Mouse (Mus musculus) liver, embryonic 14 days (tissue): ENCODE results near the gene Abcf3. TPM values are rescaled to one million over a fixed set of nuclear protein-coding genes. Genes with fewer than 3 reads are reported as not detected.

Source experiments
- polyA plus RNA-seq: library from polyadenylated mRNA; depleted of rRNA; stranded (reverse); fragments of >200 nt; gene quantifications from 2 replicates; pipeline ENCODE4 v1.2.3, GENCODE M21; 2012; rRNA removed

The Abcf3 gene
- polyA plus RNA-seq = 14.6 and 15.9 TPM in 2 replicates

DNA sequence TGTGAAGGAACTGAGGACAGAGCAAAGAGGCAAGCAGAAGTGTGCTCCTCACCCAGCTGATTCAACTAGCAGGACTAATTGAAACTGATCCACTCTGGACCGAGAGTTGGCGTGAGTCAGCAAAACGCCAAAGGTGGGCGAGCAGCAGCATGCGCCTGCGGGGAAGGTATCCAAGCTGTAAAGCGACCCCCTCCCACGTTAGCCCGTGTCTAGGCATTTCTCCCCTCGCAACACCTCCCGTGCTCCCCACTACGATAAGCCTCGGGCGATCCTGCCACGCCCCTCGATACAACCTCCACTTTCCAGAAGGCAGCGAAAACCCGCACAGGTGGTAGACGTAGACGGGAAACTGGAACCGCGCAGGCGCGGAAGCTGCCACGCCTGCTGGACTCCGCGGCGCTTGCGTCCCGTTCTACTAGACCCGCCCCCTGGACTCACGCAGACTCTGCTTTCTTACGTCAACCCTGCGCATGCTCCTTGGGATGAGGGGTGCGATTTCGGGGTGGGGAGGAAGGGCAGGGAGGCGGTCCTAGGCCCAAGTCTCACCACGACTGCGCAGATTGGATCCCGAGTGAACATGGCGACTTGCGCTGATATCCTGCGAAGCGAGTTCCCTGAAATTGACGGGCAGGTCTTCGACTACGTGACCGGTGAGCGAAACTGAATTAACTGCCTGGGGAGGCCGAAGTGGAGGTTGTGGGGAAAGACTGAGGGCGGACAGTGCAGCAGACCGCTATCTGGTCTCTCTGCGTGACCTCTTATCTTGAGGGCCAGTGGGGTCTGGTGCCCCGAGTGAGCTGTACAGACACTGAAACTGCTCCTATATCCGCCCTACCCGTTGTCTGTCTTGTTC is at the start of gene Abcf3:
Gene Abcf3 (plus strand): TSS at position 482 of the 853 bp plus-strand sequence.

DNA sequence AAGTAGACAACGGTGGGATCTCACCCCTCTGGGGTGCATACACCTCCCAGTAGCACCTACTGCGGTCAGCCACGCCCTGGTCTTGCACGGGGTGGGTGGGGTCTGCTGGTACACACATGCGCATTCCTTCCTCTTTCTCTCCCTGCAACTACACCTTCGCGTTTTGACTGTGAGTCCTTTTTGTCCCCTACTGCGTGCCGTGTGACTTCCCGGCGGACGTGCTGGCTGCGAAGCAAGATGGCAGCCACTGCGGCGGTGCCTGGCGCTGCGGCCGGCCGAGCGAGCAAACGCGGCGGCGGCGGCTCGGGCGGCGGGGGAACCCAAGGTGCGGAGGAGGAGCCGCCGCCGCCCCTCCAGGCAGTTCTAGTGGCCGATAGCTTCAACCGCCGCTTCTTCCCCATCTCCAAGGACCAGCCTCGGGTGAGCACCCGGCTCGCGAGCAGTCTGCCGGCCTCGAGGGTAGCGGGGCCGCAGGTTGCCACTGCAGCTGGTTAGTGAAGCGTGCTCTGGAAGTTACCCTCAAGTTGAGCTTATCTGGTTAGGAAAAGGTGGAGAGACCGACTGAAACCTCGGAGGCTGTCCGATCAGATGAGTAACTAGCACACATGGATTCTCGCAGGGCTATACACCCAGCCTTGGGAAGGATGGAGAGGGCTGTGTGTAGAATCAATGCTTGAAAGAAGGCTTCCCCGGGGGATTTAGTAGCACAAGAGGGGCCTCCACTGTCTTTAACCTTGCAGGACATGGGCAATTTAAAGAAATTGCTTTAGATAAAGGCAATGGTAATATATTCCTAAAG is 49.5 kb upstream of the Abcf3 start, which contains the start of gene Eif2b5:
Gene Eif2b5 (plus strand): TSS at position 141 of the 799 bp plus-strand sequence.

DNA sequence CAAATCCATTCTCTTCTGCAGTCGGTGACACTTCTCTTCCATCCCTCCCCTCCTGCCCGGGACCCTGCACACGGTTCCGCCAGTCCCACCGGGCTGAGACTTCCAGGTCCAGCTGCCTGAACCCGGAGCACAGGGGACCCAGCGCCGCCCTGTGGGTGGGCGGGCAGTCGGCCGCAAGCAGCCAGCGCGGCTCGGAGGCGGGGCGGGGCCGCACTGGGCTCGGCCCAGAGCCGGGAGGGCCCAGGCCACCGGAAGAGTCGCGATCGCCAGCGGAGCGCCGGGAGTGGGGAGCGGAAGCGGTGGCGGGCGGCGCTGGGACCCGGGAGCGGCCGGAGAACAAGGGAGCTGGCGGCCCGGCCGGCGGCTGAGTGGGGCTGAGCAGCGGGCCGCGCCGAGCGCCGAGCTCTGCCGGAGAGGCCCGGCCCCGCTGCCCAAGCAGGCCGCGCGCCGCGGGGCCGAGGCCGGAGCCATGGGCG is 31.6 kb upstream of the Abcf3 start, which contains the start of gene Dvl3:
Gene Dvl3 (plus strand): TSS at position 257 of the 476 bp plus-strand sequence.

DNA sequence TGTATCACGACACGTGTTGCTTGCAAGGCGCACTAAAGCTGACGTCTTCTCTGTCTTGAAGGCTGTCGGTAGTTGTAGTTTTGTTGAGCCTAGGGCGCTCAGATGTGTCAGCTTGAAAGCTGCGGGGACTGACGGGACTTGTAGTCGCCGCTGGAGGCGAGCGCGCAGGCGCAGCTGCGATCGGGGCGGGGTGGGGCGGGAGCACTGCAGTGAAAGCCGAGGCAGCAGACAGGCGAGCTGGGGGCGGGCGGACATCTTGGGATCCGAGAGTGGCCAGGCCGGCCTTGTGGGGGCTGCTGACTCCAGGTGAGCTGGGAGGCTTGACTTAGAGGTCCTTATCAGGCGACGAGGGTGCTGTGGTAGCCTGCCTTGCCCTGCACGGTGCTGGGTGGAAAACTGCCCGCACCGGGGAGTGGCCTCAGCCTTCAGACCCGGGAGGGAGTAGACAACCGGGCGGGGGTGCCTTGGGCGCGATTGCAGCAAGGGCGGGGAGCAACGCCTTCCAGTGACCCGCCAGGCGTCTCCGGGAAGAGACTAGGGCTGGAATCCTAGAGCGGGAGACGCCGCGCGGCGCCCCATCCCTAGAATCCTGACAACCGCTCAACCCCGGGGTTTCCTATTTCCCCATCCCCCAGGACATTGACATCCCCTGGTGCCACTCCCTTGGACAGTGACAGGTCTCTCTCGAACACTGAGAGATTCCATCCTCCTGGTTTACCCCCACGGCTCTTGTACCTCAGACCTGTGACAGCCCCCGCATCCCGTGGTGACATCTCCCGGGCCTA is 12.9 kb upstream of the Abcf3 start, which contains the start of gene Ap2m1:
Gene Ap2m1 (plus strand): TSS at position 183 of the 785 bp plus-strand sequence.

DNA sequence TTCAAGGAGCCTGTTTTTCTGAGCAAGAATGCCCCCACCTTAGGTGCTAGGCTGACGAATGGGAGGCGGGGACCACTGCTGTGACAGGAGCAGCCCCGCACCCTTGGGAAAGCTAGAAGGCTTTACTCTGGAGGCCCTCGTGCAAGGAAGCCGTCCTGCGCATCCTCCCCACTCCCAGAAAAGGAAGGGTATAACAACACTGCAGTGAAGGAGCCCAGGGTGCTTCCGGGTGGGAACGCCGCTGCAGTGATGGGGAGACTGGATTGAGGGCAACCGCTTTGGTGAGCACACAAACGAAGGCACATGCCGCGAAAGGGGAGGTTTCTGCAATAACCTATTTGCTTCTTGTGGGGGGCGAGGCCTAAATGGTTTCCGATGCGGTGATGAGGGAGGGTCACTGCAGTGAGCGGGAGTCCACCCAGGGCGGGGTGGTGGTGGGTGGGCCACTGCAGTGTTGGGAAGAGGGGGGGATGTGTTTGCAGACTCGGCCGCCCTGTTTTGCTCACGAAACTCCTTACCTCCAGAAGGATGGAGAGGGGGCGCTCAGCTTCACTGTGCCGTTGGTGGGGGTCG is 41.1 kb downstream of the Abcf3 start, which contains the start of gene Vwa5b2:
Gene Vwa5b2 (plus strand): TSS at position 106 of the 573 bp plus-strand sequence.

Other genes with a start within 250 kb of the Abcf3 start
- 19.3 and 22.8 TPM in 2 replicates for gene Parl, start 246.2 kb upstream of the Abcf3 start, polyA plus RNA-seq
- gene Cyp2ab1, start 223.2 kb upstream of the Abcf3 start, polyA plus RNA-seq = 0.01 TPM in 1 of 2 replicates, not detected in the other
- gene Abcc5, start 122.2 kb upstream of the Abcf3 start, polyA plus RNA-seq = 21.9 and 24.6 TPM in 2 replicates
- gene Eif2b5, start 49.8 kb upstream of the Abcf3 start, polyA plus RNA-seq = 23.8 and 28.6 TPM in 2 replicates
- 7.1 and 7.5 TPM in 2 replicates for gene Dvl3, start 31.6 kb upstream of the Abcf3 start, polyA plus RNA-seq
- gene Ap2m1, start 13.1 kb upstream of the Abcf3 start, polyA plus RNA-seq = 241 and 297 TPM in 2 replicates
- 0.19 and 0.21 TPM in 2 replicates for gene Vwa5b2, start 40.9 kb downstream of the Abcf3 start, polyA plus RNA-seq
- gene Eef1akmt4, start 63.0 kb downstream of the Abcf3 start, polyA plus RNA-seq = 9.0 and 11.2 TPM in 2 replicates
- 0.01 TPM in 1 of 2 replicates, not detected in the other for gene Gm49333, start 63.0 kb downstream of the Abcf3 start, polyA plus RNA-seq
- 7.5 and 9.8 TPM in 2 replicates for gene Alg3, start 63.2 kb downstream of the Abcf3 start, polyA plus RNA-seq
- 0.23 and 0.29 TPM in 2 replicates for gene Camk2n2, start 72.7 kb downstream of the Abcf3 start, polyA plus RNA-seq
- 0.16 and 0.19 TPM in 2 replicates for gene Ece2, start 81.3 kb downstream of the Abcf3 start, polyA plus RNA-seq
- 86.8 and 102 TPM in 2 replicates for gene Psmd2, start 103.1 kb downstream of the Abcf3 start, polyA plus RNA-seq
- gene Eif4g1, start 119.7 kb downstream of the Abcf3 start, polyA plus RNA-seq = 98.6 and 104 TPM in 2 replicates
- 1.0 and 1.1 TPM in 2 replicates for gene Fam131a, start 144.7 kb downstream of the Abcf3 start, polyA plus RNA-seq
- 33.4 and 36.2 TPM in 2 replicates for gene Polr2h, start 169.1 kb downstream of the Abcf3 start, polyA plus RNA-seq
- 13.0 and 15.9 TPM in 2 replicates for gene Clcn2, start 169.2 kb downstream of the Abcf3 start, polyA plus RNA-seq
- gene Chrd, start 184.6 kb downstream of the Abcf3 start, polyA plus RNA-seq = 0.56 and 0.70 TPM in 2 replicates
- gene Thpo, start 185.9 kb downstream of the Abcf3 start, polyA plus RNA-seq = 1.9 and 2.4 TPM in 2 replicates